Mouse (Mus musculus): Measurements from ENCODE around the gene Afm. TPM values are rescaled to one million over a fixed set of nuclear protein-coding genes. Genes with fewer than 3 reads are reported as not detected.
A peak's percentile ranks its signal among the peaks of the same experiment; 100 is the strongest.

The Afm gene
- polyA plus RNA-seq, 1 experiment from 2014 or later: not detected

DNA sequence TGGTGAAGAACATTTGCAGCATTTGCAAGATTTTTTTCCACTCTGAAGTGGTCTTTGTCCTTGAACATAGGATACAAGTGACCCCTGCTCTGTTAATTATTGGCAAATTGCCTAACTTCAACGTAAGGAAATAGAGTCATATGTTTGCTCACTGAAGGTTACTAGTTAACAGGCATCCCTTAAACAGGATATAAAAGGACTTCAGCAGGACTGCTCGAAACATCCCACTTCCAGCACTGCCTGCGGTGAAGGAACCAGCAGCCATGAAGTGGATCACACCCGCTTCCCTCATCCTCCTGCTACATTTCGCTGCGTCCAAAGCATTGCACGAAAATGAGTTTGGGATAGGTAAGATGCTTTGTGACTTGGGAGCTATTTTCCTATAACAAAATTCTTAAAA lies 28.2 kb upstream of the Afm start, which contains the start of gene Afp:
TSS of gene Afp (plus strand) at position 220 of the 400 bp plus-strand sequence.
- Histone ChIP-seq H3K27ac (ENCODE audit: low read depth, low read length) (no peak within 1 kb of the TSS), H3K9ac (ENCODE audit: low read depth, low read length) (no peak within 1 kb of the TSS), H3K36me3 (ENCODE audit: control insufficient read depth, insufficient read depth, low read length) (no peaks in the 10 kb centered on the region), H3K4me3 (ENCODE audit: low read length) (no peak within 1 kb of the TSS), H3K27me3 (replicated peaks; ENCODE audit: control insufficient read depth, insufficient read depth, low read length) (no peaks in the 10 kb centered on the region), H3K4me1 (ENCODE audit: control insufficient read depth, insufficient read depth, low read depth, low read length) (no peaks in the 10 kb centered on the region), H3K9me3 (ENCODE audit: control insufficient read depth, low read length) (no peaks in the 10 kb centered on the region), H3K4me2 (ENCODE audit: low read length) (no peak within 1 kb of the TSS)
- 82% methylated on average over 7 of the region's 7 CpGs for WGBS
- ATAC-seq: no peak

DNA sequence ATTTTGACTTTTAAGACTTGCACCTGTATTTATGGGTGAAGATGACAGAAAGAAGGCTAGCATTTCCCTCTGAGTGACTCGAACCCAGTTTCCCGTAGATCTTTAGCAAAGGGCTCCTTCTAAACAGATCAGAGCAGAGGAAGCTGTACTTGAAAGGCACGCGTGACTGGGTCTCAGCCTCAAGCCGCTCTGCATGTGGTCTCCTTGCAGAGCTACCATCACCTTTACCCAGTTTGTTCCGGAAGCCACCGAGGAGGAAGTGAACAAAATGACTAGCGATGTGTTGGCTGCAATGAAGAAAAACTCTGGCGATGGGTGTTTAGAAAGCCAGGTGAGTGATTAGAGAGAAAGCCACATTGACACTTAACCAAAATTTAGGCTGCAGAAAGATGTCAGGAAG lies 26.3 kb upstream of the Afm start:
- ATAC-seq: no peak
- Histone ChIP-seq H3K4me2 (ENCODE audit: low read length) (no peak overlapping the region), H3K27me3 (replicated peaks; ENCODE audit: control insufficient read depth, insufficient read depth, low read length) (no peaks in the 10 kb centered on the region)

DNA sequence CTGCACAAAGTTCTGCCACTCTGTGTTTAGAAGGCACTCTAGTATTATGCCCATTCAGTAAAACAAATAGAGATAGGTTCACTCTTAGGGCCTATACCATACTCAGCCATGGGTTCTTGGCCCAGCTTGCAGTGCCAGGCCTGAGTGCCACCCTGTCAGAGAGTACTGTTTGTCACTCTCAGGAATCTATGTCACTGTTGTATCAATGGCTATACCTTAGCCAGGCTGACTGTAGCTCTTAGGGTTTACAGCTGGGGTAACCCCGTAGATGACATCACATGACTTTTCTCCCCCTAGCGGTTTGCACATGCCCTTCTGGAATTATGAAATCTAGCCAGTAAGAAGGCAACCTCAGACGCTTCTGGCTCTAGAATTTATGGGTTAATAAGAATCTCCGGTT lies 24.4 kb upstream of the Afm start:
- 96% methylated on average over 4 of the region's 4 CpGs for WGBS
- ATAC-seq: no peak

More for the DNA sequence above, 26.3 kb upstream of the Afm start:
- H3K9ac ChIP-seq (ENCODE audit: low read depth, low read length): no peak overlapping the region
- no peaks in the 10 kb centered on the region for H3K9me3 ChIP-seq (ENCODE audit: control insufficient read depth, low read length)
- no peak overlapping the region for H3K4me3 ChIP-seq (ENCODE audit: low read length)
- no peaks in the 10 kb centered on the region for H3K4me1 ChIP-seq (ENCODE audit: control insufficient read depth, insufficient read depth, low read depth, low read length)
- 77% methylated on average over 9 of the region's 9 CpGs for WGBS
- H3K36me3 ChIP-seq (ENCODE audit: control insufficient read depth, insufficient read depth, low read length): no peaks in the 10 kb centered on the region
- H3K27ac ChIP-seq (ENCODE audit: low read depth, low read length): no peak overlapping the region

DNA sequence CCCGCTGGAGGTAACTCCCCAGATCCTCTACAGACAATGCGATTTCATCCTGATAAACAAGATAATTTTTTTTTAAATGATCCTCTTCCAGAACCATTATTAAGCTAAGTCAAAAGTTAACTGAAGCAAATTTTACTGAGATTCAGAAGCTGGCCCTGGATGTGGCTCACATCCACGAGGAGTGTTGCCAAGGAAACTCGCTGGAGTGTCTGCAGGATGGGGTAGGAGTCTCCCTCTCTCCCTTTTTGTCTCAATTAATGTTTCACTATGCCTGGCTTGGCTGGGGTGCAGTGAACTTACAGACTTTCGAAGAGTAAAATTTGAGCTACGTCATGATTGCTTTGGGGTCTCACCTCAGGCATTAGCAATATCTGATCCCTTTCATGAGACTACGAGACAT lies 19.2 kb upstream of the Afm start:
- ATAC-seq: no peak
- Histone ChIP-seq H3K4me2 (ENCODE audit: low read length) (no peak overlapping the region), H3K4me3 (ENCODE audit: low read length) (no peak overlapping the region), H3K9me3 (ENCODE audit: control insufficient read depth, low read length) (no peaks in the 10 kb centered on the region), H3K4me1 (ENCODE audit: control insufficient read depth, insufficient read depth, low read depth, low read length) (no peaks in the 10 kb centered on the region), H3K9ac (ENCODE audit: low read depth, low read length) (no peak overlapping the region), H3K36me3 (ENCODE audit: control insufficient read depth, insufficient read depth, low read length) (no peaks in the 10 kb centered on the region), H3K27ac (ENCODE audit: low read depth, low read length) (no peak overlapping the region), H3K27me3 (replicated peaks; ENCODE audit: control insufficient read depth, insufficient read depth, low read length) (no peaks in the 10 kb centered on the region)
- 50% methylated on average over 7 of the region's 7 CpGs for whole genome bisulfite sequencing

More for the DNA sequence above, 24.4 kb upstream of the Afm start:
- H3K36me3 ChIP-seq (ENCODE audit: control insufficient read depth, insufficient read depth, low read length): no peaks in the 10 kb centered on the region
- no peak overlapping the region for H3K9ac ChIP-seq (ENCODE audit: low read depth, low read length)
- no peaks in the 10 kb centered on the region for H3K9me3 ChIP-seq (ENCODE audit: control insufficient read depth, low read length)
- H3K27me3 ChIP-seq (replicated peaks; ENCODE audit: control insufficient read depth, insufficient read depth, low read length): no peaks in the 10 kb centered on the region
- H3K4me3 ChIP-seq (ENCODE audit: low read length): no peak overlapping the region
- no peak overlapping the region for H3K27ac ChIP-seq (ENCODE audit: low read depth, low read length)
- no peak overlapping the region for H3K4me2 ChIP-seq (ENCODE audit: low read length)
- H3K4me1 ChIP-seq (ENCODE audit: control insufficient read depth, insufficient read depth, low read depth, low read length): no peaks in the 10 kb centered on the region

DNA sequence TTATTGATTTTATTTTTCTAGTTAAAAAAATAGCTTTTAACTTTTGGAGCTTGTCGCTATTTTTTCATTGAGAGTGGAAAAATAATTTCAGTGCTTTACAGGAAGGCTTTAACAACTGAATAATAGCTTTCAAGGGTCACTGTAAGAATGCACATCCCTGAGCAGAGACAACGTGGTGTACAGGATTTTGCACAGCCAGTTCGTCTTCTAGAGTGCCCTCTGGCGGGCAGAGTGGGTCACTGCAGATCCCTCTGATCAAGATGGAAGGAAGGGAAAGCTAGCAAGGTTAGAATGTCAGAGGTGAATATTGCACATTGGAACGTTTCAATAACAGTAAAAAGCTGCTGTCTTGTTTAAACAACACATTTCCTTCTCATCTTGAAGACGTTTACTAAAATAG lies 18.0 kb upstream of the Afm start:
- 0 out of 2 replicates have a peak, but pooled peaks have one; percentile 34 for ATAC-seq
- no peak overlapping the region for H3K4me2 ChIP-seq (ENCODE audit: low read length)
- 3% methylated on average over 6 of the region's 6 CpGs for WGBS

DNA sequence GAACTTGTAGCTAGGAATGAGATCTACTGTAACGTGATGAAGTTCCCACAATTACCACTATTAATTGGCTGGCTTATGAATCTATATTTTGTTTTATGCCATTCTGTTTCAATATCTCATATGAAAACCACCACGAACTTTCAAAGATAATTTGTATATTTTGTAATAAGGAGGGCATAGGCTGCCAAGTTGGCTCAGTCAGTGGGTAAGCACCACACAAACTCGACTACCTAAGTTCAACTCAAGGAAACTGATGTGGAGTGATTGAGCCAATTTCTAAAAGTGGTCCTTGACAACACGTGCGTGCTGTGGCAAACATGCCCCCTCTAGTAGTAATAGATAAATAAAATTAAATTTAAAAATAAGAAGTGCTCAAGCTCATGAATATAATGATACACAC lies 17.0 kb upstream of the Afm start:
- no peaks in the 10 kb centered on the region for H3K27me3 ChIP-seq (replicated peaks; ENCODE audit: control insufficient read depth, insufficient read depth, low read length)
- H3K4me1 ChIP-seq (ENCODE audit: control insufficient read depth, insufficient read depth, low read depth, low read length): no peaks in the 10 kb centered on the region
- no peaks in the 10 kb centered on the region for H3K9me3 ChIP-seq (ENCODE audit: control insufficient read depth, low read length)
- H3K4me2 ChIP-seq (ENCODE audit: low read length): no peak overlapping the region
- H3K9ac ChIP-seq (ENCODE audit: low read depth, low read length): no peak overlapping the region
- H3K36me3 ChIP-seq (ENCODE audit: control insufficient read depth, insufficient read depth, low read length): no peaks in the 10 kb centered on the region
- WGBS: 93% methylated on average over 5 of the region's 5 CpGs
- no peak for ATAC-seq
- H3K4me3 ChIP-seq (ENCODE audit: low read length): no peak overlapping the region
- no peak overlapping the region for H3K27ac ChIP-seq (ENCODE audit: low read depth, low read length)

More for the DNA sequence above, 18.0 kb upstream of the Afm start:
- Histone ChIP-seq H3K4me1 (ENCODE audit: control insufficient read depth, insufficient read depth, low read depth, low read length) (no peaks in the 10 kb centered on the region), H3K4me3 (ENCODE audit: low read length) (no peak overlapping the region), H3K27ac (ENCODE audit: low read depth, low read length) (no peak overlapping the region), H3K36me3 (ENCODE audit: control insufficient read depth, insufficient read depth, low read length) (no peaks in the 10 kb centered on the region), H3K9ac (ENCODE audit: low read depth, low read length) (no peak overlapping the region), H3K27me3 (replicated peaks; ENCODE audit: control insufficient read depth, insufficient read depth, low read length) (no peaks in the 10 kb centered on the region), H3K9me3 (ENCODE audit: control insufficient read depth, low read length) (no peaks in the 10 kb centered on the region)

DNA sequence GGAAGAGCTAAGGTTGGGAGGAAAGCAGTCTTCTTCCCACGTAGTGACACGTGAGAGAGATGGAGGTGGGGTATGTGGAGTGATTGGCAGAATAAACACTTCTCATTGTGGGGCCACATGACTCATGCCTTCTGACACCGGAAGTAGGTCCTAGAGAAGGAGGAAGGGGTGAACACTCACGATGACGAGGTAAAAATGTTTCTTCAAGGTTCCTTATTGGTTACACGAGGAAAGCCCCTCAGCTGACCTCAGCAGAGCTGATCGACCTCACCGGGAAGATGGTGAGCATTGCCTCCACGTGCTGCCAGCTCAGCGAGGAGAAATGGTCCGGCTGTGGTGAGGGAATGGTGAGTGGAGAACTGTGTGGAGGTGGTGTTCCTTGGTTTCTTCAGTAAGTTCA lies 14.0 kb upstream of the Afm start:
- Histone ChIP-seq H3K36me3 (ENCODE audit: control insufficient read depth, insufficient read depth, low read length) (no peaks in the 10 kb centered on the region), H3K27me3 (replicated peaks; ENCODE audit: control insufficient read depth, insufficient read depth, low read length) (no peaks in the 10 kb centered on the region), H3K4me2 (ENCODE audit: low read length) (no peak overlapping the region), H3K9me3 (ENCODE audit: control insufficient read depth, low read length) (no peaks in the 10 kb centered on the region), H3K4me3 (ENCODE audit: low read length) (no peak overlapping the region), H3K4me1 (ENCODE audit: control insufficient read depth, insufficient read depth, low read depth, low read length) (no peaks in the 10 kb centered on the region), H3K9ac (ENCODE audit: low read depth, low read length) (no peak overlapping the region), H3K27ac (ENCODE audit: low read depth, low read length) (no peak overlapping the region)
- 84% methylated on average over 11 of the region's 11 CpGs for WGBS
- no peak for ATAC-seq

DNA sequence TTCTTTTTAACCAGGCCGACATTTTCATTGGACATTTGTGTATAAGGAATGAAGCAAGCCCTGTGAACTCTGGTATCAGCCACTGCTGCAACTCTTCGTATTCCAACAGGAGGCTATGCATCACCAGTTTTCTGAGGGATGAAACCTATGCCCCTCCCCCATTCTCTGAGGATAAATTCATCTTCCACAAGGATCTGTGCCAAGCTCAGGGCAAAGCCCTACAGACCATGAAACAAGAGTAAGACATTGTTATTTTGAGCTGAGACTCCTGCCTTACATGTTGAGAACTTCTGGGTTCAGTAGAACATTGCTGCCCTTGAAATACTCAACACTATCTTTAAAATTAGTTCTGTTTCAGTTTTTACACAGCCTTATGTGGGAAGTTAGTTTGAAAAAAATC lies 12.2 kb upstream of the Afm start:
- WGBS: 61% methylated on average over 2 of the region's 2 CpGs
- Histone ChIP-seq H3K4me3 (ENCODE audit: low read length) (no peak overlapping the region), H3K9ac (ENCODE audit: low read depth, low read length) (no peak overlapping the region)

DNA sequence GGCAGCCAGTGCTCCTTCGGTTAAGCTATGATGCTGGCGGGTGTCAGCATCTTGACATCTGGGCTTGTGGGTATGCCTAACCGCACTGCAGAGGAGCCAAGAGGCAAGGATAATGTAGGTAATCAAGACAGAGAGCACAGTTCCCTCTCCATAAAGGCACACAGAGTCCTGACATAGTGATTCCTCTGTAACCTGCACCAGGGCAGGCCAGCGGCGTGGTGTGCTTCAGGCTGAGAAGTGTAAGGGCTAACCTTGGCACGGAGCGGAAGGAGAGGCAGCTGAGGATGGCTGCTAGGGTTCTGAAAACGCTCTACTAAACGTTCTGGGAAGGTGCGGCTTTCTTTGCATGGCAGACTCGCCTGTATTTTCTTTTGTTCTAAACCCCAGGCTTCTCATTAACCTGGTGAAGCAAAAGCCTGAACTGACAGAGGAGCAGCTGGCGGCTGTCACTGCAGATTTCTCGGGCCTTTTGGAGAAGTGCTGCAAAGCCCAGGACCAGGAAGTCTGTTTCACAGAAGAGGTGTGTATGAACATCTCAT lies 11.3 kb upstream of the Afm start:
- no peak overlapping the region for H3K4me3 ChIP-seq (ENCODE audit: low read length)
- peak; percentile 85 for ATAC-seq
- peak overlapping the region; percentile 2; the same call in 1 of the 2 replicates for H3K4me2 ChIP-seq (ENCODE audit: low read length)
- H3K36me3 ChIP-seq (ENCODE audit: control insufficient read depth, insufficient read depth, low read length): no peaks in the 10 kb centered on the region
- no peaks in the 10 kb centered on the region for H3K4me1 ChIP-seq (ENCODE audit: control insufficient read depth, insufficient read depth, low read depth, low read length)
- H3K9me3 ChIP-seq (ENCODE audit: control insufficient read depth, low read length): no peaks in the 10 kb centered on the region
- H3K27me3 ChIP-seq (replicated peaks; ENCODE audit: control insufficient read depth, insufficient read depth, low read length): no peaks in the 10 kb centered on the region
- WGBS: 40% methylated on average over 13 of the region's 13 CpGs
- H3K9ac ChIP-seq (ENCODE audit: low read depth, low read length): no peak overlapping the region; the same call in 1 of the 2 replicates
- peak overlapping the region; percentile 30; the same call in 1 of the 2 replicates for H3K27ac ChIP-seq (ENCODE audit: low read depth, low read length)

More for the DNA sequence above, 12.2 kb upstream of the Afm start:
- H3K9me3 ChIP-seq (ENCODE audit: control insufficient read depth, low read length): no peaks in the 10 kb centered on the region
- H3K27me3 ChIP-seq (replicated peaks; ENCODE audit: control insufficient read depth, insufficient read depth, low read length): no peaks in the 10 kb centered on the region
- H3K36me3 ChIP-seq (ENCODE audit: control insufficient read depth, insufficient read depth, low read length): no peaks in the 10 kb centered on the region
- ATAC-seq: no peak
- H3K4me1 ChIP-seq (ENCODE audit: control insufficient read depth, insufficient read depth, low read depth, low read length): no peaks in the 10 kb centered on the region
- H3K27ac ChIP-seq (ENCODE audit: low read depth, low read length): no peak overlapping the region
- H3K4me2 ChIP-seq (ENCODE audit: low read length): no peak overlapping the region

All from hindbrain, embryonic 16.5 days (tissue).